In the genomic region with DNA sequence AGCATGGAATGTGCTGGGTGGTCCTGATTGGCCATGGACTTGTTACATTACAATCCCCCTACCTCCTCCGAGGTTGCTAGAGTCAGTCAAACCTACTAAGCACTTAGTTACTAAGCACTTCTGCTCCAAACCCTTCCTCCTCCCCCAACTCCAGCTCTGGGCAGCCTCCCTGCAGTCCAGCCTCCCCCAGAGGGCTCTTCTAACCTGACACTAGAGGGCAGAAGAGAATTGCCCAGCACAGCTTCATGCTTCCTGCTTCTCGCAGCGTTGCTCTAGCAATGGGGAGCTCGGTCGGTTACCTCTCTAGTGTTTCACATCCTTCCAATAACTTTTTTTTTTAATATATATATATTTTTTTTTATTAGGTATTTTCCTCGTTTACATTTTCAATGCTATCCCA, we compare ENCODE assay signal across 8 mouse cellular contexts. TPM values are rescaled to one million over a fixed set of nuclear protein-coding genes. Genes with fewer than 3 reads are reported as not detected.
DNase-seq lines count a peak whose midpoint lies in the region; ATAC-seq and TF ChIP-seq lines count a peak whose summit lies in the region.

No protein-coding gene starts in this region.

- no peaks in the 10 kb centered on the region for H3K27me3 ChIP-seq in heart, adult 2 months (ENCODE audit: control insufficient read depth, insufficient read depth, low read length)
- H3K27me3 ChIP-seq in forebrain, embryonic 14.5 days (replicated peaks; ENCODE audit: control insufficient read depth, insufficient read depth, low read length), result no peaks in the 10 kb centered on the region

- peak; percentile 18 for ATAC-seq in granulocyte monocyte progenitor cell, adult 5-6 weeks (replicated peaks; ENCODE audit: poor library complexity, severe bottlenecking)
- peak; percentile 43 for ATAC-seq in megakaryocyte progenitor cell, adult 5-6 weeks (replicated peaks; ENCODE audit: poor library complexity)
- ATAC-seq in forebrain, embryonic 14.5 days, result no peak

- intact Hi-C loops in heart, adult 2 months (cut with DNase I), result loop anchor here (1.0 kb wide), 1 partner anchor 65 kb away; no protein-coding TSS in a partner anchor

- 36% methylated on average over 6 of the region's 6 CpGs for WGBS in heart, adult 2 months
- WGBS in forebrain, embryonic 14.5 days, result 88% methylated on average over 6 of the region's 6 CpGs

- H3K36me3 ChIP-seq in heart, adult 2 months (ENCODE audit: control insufficient read depth, insufficient read depth, low read length), result peaks cover 3% of the 10 kb centered on the region
- H3K36me3 ChIP-seq in forebrain, embryonic 14.5 days (ENCODE audit: control insufficient read depth, insufficient read depth, low read length), result no peaks in the 10 kb centered on the region

- no peaks in the 10 kb centered on the region; the same call in none of the 2 replicates for H3K79me2 ChIP-seq in heart, adult 2 months (replicated peaks; ENCODE audit: control insufficient read depth, insufficient read depth, low read length)

- peaks cover 21% of the 10 kb centered on the region for H3K4me1 ChIP-seq in heart, adult 2 months (ENCODE audit: control insufficient read depth, insufficient read depth, low read length)
- H3K4me1 ChIP-seq in forebrain, embryonic 14.5 days (ENCODE audit: control insufficient read depth, insufficient read depth, low read length), result peaks cover 6% of the 10 kb centered on the region; the same call in 1 of the 2 replicates

- peak; percentile 79 for TF ChIP-seq CTCF in heart, adult 2 months (IDR thresholded peaks at IDR 0.05)

- no peak for TF ChIP-seq POLR2A in heart, adult 2 months (IDR thresholded peaks at IDR 0.05; ENCODE audit: insufficient read depth, low read depth, low read length)

- H3K4me2 ChIP-seq in forebrain, embryonic 14.5 days (ENCODE audit: low read length), result no peak overlapping the region

- no peak overlapping the region for H3K9ac ChIP-seq in heart, adult 2 months (ENCODE audit: low read depth, low read length)
- no peak overlapping the region for H3K9ac ChIP-seq in forebrain, embryonic 14.5 days (ENCODE audit: low read length)

- H3K9me3 ChIP-seq in forebrain, embryonic 14.5 days (replicated peaks; ENCODE audit: control insufficient read depth, low read length), result no peaks in the 10 kb centered on the region

- no peak for DNase-seq in heart, adult 2 months
- no peak for DNase-seq in heart, adult 9 months (ENCODE audit: low spot score in 2 of 2)
- peak; percentile 76 for DNase-seq in CD4-positive helper T cell, adult 2 months (ENCODE audit: low read depth, low spot score)
- no peak for DNase-seq in right cerebral cortex, adult 2 months (ENCODE audit: low spot score in 2 of 2)
- DNase-seq in forebrain, embryonic 14.5 days (ENCODE audit: low spot score), result no peak
- no peak for DNase-seq in layer of hippocampus, adult 9-11 months

- H3K27ac ChIP-seq in heart, adult 2 months, result no peak overlapping the region; the same call in 1 of the 2 replicates
- no peak overlapping the region for H3K27ac ChIP-seq in forebrain, embryonic 14.5 days (ENCODE audit: low read depth, low read length)

- TF ChIP-seq EP300 in heart, adult 2 months (IDR thresholded peaks at IDR 0.05; ENCODE audit: insufficient read depth, low read depth, low read length), result peak; percentile 53; the same call in 1 of the 2 replicates

- H3K4me3 ChIP-seq in heart, adult 2 months, result no peak overlapping the region
- H3K4me3 ChIP-seq in forebrain, embryonic 14.5 days (ENCODE audit: low read depth, low read length), result no peak overlapping the region

RNA-seq across cellular contexts. Expression of gene Lrrfip1, which starts 39.5 kb away (rescaled TPM):
- total RNA-seq in heart, adult 2 months (2021), result 10 to 100 TPM; 63.5 to 75.5 TPM
- polyA plus RNA-seq in heart, adult 2 months (2012; rRNA removed), result 32.9 and 44.2 TPM in 2 replicates
- 61.3 and 114 TPM in 2 replicates for total RNA-seq in granulocyte monocyte progenitor cell, adult 5-6 weeks (2014; fragmentation: Nextera tagmentation)
- total RNA-seq in granulocyte monocyte progenitor cell, adult 5-6 weeks (2017), result 121 and 131 TPM in 2 replicates
- 70.8 and 70.9 TPM in 2 replicates for total RNA-seq in megakaryocyte progenitor cell, adult 5-6 weeks (2015)
- total RNA-seq in megakaryocyte progenitor cell, adult 5-6 weeks (2017), result 121 and 127 TPM in 2 replicates
- 27.2 and 35.6 TPM in 2 replicates for polyA plus RNA-seq in forebrain, embryonic 14.5 days (2014; fragmentation: Nextera tagmentation; extraction: Ambion mirVana)
